Mouse (Mus musculus): ENCODE data around the gene Ccdc187.

Ccdc187 gene

GRCm38 (mm10) chr2:26294457-26294856 is at the start of gene Ccdc187:
TSS of gene Ccdc187 (minus strand) at chr2:26294557.
- in situ Hi-C loops (cut with MboI, MseI): no loop called here

- in situ Hi-C loops (cut with MboI, MseI): no loop called here
Observed at GRCm38 (mm10) chr2:26342609-26343490, 48.5 kb upstream of the Ccdc187 start.

- in situ Hi-C loops (cut with MboI, MseI): no loop called here
Observed at GRCm38 (mm10) chr2:26342044-26342443, 47.7 kb upstream of the Ccdc187 start.

- in situ Hi-C loops (cut with MboI, MseI): no loop called here
Observed at GRCm38 (mm10) chr2:26341510-26341981, 47.2 kb upstream of the Ccdc187 start.

- in situ Hi-C loops (cut with MboI, MseI): no loop called here
Observed at GRCm38 (mm10) chr2:26339204-26339551, 44.8 kb upstream of the Ccdc187 start.

GRCm38 (mm10) chr2:26338302-26339203 is 44.2 kb upstream of the Ccdc187 start:
- in situ Hi-C loops (cut with MboI, MseI): no loop called here

GRCm38 (mm10) chr2:26330702-26331101 is 36.3 kb upstream of the Ccdc187 start:
- in situ Hi-C loops (cut with MboI, MseI): no loop called here

- in situ Hi-C loops (cut with MboI, MseI): no loop called here
Observed at GRCm38 (mm10) chr2:26330056-26330468, 35.7 kb upstream of the Ccdc187 start.

GRCm38 (mm10) chr2:26329402-26329801 is 35.0 kb upstream of the Ccdc187 start:
- in situ Hi-C loops (cut with MboI, MseI): loop anchor here (10.0 kb wide), 1 partner anchor 245 kb away; no protein-coding TSS in a partner anchor

- in situ Hi-C loops (cut with MboI, MseI): loop anchor here (10.0 kb wide), 1 partner anchor 247 kb away; no protein-coding TSS in a partner anchor
Observed at GRCm38 (mm10) chr2:26327852-26328251, 33.5 kb upstream of the Ccdc187 start.

GRCm38 (mm10) chr2:26325386-26326181 is 31.2 kb upstream of the Ccdc187 start:
- in situ Hi-C loops (cut with MboI, MseI): loop anchor here (10.0 kb wide), 1 partner anchor 249 kb away; no protein-coding TSS in a partner anchor

- in situ Hi-C loops (cut with MboI, MseI): loop anchor here (10.0 kb wide), 1 partner anchor 250 kb away; no protein-coding TSS in a partner anchor
Observed at GRCm38 (mm10) chr2:26324917-26325316, 30.6 kb upstream of the Ccdc187 start.

GRCm38 (mm10) chr2:26323589-26324325 is 29.4 kb upstream of the Ccdc187 start:
- in situ Hi-C loops (cut with MboI, MseI): loop anchor here (10.0 kb wide), 1 partner anchor 251 kb away; no protein-coding TSS in a partner anchor

- in situ Hi-C loops (cut with MboI, MseI): loop anchor here (10.0 kb wide), 1 partner anchor 254 kb away; no protein-coding TSS in a partner anchor
Observed at GRCm38 (mm10) chr2:26320245-26321185, 26.2 kb upstream of the Ccdc187 start.

GRCm38 (mm10) chr2:26319519-26320244 is 25.3 kb upstream of the Ccdc187 start:
- in situ Hi-C loops (cut with MboI, MseI): loop anchor here (10.0 kb wide), 1 partner anchor 255 kb away; no protein-coding TSS in a partner anchor

GRCm38 (mm10) chr2:26319109-26319508 is 24.8 kb upstream of the Ccdc187 start:
- in situ Hi-C loops (cut with MboI, MseI): no loop called here

GRCm38 (mm10) chr2:26317991-26318672 is 23.8 kb upstream of the Ccdc187 start:
- in situ Hi-C loops (cut with MboI, MseI): no loop called here

GRCm38 (mm10) chr2:26317371-26317770 is 23.0 kb upstream of the Ccdc187 start:
- in situ Hi-C loops (cut with MboI, MseI): no loop called here
